Mouse (Mus musculus): ENCODE measurements around the gene Dlx1. TPM values are rescaled to one million over a fixed set of nuclear protein-coding genes. Genes with fewer than 3 reads are reported as not detected.

Gene Dlx1
- total and polyA plus RNA-seq, 3 experiments = 0.11 to 0.27 (median 0.21) TPM

DNA sequence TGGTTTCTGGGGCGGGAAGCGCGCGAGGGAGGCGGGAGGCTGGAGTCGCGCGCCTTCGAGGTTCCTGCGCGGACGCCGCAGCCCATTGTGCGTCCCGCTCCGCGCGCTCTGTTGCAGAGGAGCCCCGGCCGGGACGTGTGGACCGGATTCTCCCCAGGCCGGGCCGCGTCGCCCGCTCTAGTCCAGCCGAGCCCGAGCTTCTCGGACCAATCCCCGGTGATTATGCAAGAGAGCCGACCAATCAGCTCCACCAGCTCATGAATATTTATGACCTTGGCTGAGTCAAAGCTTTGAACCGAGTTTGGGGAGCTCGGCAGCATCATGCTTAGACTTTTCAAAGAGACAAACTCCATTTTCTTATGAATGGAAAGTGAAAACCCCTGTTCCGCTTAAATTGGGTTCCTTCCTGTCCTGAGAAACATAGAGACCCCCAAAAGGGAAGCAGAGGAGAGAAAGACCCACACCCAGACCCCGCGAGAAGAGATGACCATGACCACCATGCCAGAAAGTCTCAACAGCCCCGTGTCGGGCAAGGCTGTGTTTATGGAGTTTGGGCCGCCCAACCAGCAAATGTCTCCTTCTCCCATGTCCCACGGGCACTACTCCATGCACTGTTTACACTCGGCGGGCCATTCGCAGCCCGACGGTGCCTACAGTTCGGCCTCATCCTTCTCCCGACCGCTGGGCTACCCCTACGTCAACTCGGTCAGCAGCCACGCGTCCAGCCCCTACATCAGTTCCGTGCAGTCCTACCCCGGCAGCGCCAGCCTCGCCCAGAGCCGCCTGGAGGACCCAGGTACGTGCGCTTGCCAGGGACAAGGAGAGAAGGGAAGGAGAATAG lies 1.8 kb downstream of the Dlx1 start:
- in situ Hi-C loops (cut with MboI; ENCODE audit: low pct_ligation_motif_present, low pct_unique_long_range_greater_than_20kb, low sequenced_read_pairs) = loop anchor here (5.0 to 25.0 kb wide), 2 partner anchors 72 to 242 kb away; no protein-coding TSS in a partner anchor
- dilution Hi-C loops (cut with MboI; ENCODE audit: extremely low pct_ligation_motif_present, extremely low pct_unique_long_range_greater_than_20kb, low sequenced_read_pairs) = no loop called here
- 0 out of 2 replicates have a peak, but pooled peaks have one; percentile 20 for TF ChIP-seq NELFE (IDR thresholded peaks at IDR 0.05; ENCODE audit: low read depth, low read length)
- TF ChIP-seq ZKSCAN1 (IDR thresholded peaks at IDR 0.05; ENCODE audit: borderline replicate concordance, low read depth, low read length) = no peak
- peak; percentile 31; the same call in 1 of the 2 replicates for TF ChIP-seq POLR2A (IDR thresholded peaks at IDR 0.05; ENCODE audit: low read depth, low read length)
- TF ChIP-seq TBP (conservative IDR thresholded peaks at IDR 0.05; ENCODE audit: low read depth, low read length) = 0 out of 2 replicates have a peak, but pooled peaks have one; percentile 30
- Histone ChIP-seq H3K27me3 (replicated peaks) (no peaks in the 10 kb centered on the region), H3K9ac (ENCODE audit: insufficient read depth, low read depth) (no peak overlapping the region), H3K9me3 (replicated peaks; ENCODE audit: low read length) (peaks cover 23% of the 10 kb centered on the region), H3K4me2 (ENCODE audit: insufficient read depth, low read depth, poor library complexity, severe bottlenecking) (peak overlapping the region; percentile 1), H3K36me3 (replicated peaks in 1 of 2; ENCODE audit: control insufficient read depth in 1 of 2, insufficient read depth in 1 of 2, low read length in 1 of 2) (no peaks in the 10 kb centered on the region), H3K4me1 (ENCODE audit: control insufficient read depth in 1 of 2, insufficient read depth in 2 of 2) (peaks cover 0 to 9% of the 10 kb centered on the region in 2 experiments; a peak in 2 of 4 replicates), H3K27ac (ENCODE audit: insufficient read depth, low read depth) (no peak overlapping the region), H3K79me2 (replicated peaks; ENCODE audit: control insufficient read depth, extremely low read depth, insufficient read depth, poor library complexity, severe bottlenecking) (no peaks in the 10 kb centered on the region), H3K4me3 (replicated peaks in 1 of 3; ENCODE audit: low read depth in 2 of 3, low read length in 2 of 3, poor library complexity in 1 of 3) (peak overlapping the region; percentile 17 to 51 (median 25))
- peak; percentile 44 for DNase-seq (ENCODE audit: extremely low read depth)

DNA sequence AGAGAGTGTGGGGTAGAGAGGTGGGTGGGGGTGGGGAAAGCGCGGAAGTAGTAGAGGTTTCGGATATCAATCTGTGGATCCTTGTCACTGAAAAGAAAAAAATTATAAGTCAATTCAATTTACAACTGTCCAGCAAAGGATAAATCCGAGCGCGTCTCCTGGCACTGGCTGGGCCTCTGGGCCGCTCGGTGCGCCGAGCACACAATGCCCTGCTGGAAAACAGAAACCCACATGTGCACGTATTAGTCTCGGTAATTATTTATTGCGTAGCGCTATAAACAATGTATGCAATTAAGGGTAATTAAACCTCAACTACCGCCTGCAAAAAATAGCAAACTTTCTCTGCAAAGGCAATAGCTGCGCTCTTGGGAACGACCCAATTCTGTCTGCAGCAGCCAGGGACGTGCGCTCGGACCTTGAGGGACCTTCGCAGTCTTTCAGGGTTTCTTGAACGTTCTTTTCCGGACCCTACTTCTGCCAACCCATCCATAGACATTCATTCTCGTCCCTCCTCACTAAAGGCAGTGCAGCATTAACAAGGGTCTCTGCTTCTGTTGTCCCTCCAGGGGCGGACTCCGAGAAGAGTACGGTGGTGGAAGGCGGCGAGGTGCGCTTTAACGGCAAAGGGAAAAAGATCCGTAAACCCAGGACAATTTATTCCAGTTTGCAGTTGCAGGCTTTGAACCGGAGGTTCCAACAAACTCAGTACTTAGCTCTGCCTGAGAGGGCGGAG lies 2.6 kb downstream of the Dlx1 start:
- peaks cover 0 to 11% of the 10 kb centered on the region in 2 experiments; a peak in 2 of 4 replicates for H3K4me1 ChIP-seq (ENCODE audit: control insufficient read depth in 1 of 2, insufficient read depth in 2 of 2)
- no peak overlapping the region for H3K27ac ChIP-seq (ENCODE audit: insufficient read depth, low read depth)
- dilution Hi-C loops (cut with MboI; ENCODE audit: extremely low pct_ligation_motif_present, extremely low pct_unique_long_range_greater_than_20kb, low sequenced_read_pairs) = no loop called here
- no peaks in the 10 kb centered on the region for H3K27me3 ChIP-seq (replicated peaks)
- DNase-seq (ENCODE audit: extremely low read depth) = no peak
- no peaks in the 10 kb centered on the region for H3K36me3 ChIP-seq (replicated peaks in 1 of 2; ENCODE audit: control insufficient read depth in 1 of 2, insufficient read depth in 1 of 2, low read length in 1 of 2)
- peak overlapping the region in 1 of 3 experiments; percentile 51 for H3K4me3 ChIP-seq (replicated peaks in 1 of 3; ENCODE audit: low read depth in 2 of 3, low read length in 2 of 3, poor library complexity in 1 of 3)
- H3K9ac ChIP-seq (ENCODE audit: insufficient read depth, low read depth) = no peak overlapping the region
- in situ Hi-C loops (cut with MboI; ENCODE audit: low pct_ligation_motif_present, low pct_unique_long_range_greater_than_20kb, low sequenced_read_pairs) = loop anchor here (25.0 kb wide), 1 partner anchor 243 kb away; no protein-coding TSS in a partner anchor
- TF ChIP-seq ETS1 (conservative IDR thresholded peaks at IDR 0.05; ENCODE audit: low read depth, low read length) (no peak), ZNF384 (IDR thresholded peaks at IDR 0.05; ENCODE audit: low read depth, low read length) (no peak), POLR2A (IDR thresholded peaks at IDR 0.05; ENCODE audit: low read depth, low read length) (no peak), TCF12 (IDR thresholded peaks at IDR 0.05; ENCODE audit: low read depth, low read length) (no peak), ZC3H11A (IDR thresholded peaks at IDR 0.05; ENCODE audit: low read depth, low read length) (no peak), SIN3A (IDR thresholded peaks at IDR 0.05; ENCODE audit: low read length) (no peak), GABPA (IDR thresholded peaks at IDR 0.05; ENCODE audit: insufficient replicate concordance, low read depth, low read length) (no peak), CHD1 (IDR thresholded peaks at IDR 0.05; ENCODE audit: low read depth, low read length) (no peak), KAT2A (IDR thresholded peaks at IDR 0.05; ENCODE audit: insufficient replicate concordance, low read length) (no peak), NELFE (IDR thresholded peaks at IDR 0.05; ENCODE audit: low read depth, low read length) (no peak)
- H3K9me3 ChIP-seq (replicated peaks; ENCODE audit: low read length) = peaks cover 23% of the 10 kb centered on the region
- H3K4me2 ChIP-seq (ENCODE audit: insufficient read depth, low read depth, poor library complexity, severe bottlenecking) = 0 out of 2 replicates have a peak overlapping the region, but pooled peaks have one; percentile 1
- no peaks in the 10 kb centered on the region for H3K79me2 ChIP-seq (replicated peaks; ENCODE audit: control insufficient read depth, extremely low read depth, insufficient read depth, poor library complexity, severe bottlenecking)
